Mouse (Mus musculus): ENCODE data around the gene Mcm6.

DNA sequence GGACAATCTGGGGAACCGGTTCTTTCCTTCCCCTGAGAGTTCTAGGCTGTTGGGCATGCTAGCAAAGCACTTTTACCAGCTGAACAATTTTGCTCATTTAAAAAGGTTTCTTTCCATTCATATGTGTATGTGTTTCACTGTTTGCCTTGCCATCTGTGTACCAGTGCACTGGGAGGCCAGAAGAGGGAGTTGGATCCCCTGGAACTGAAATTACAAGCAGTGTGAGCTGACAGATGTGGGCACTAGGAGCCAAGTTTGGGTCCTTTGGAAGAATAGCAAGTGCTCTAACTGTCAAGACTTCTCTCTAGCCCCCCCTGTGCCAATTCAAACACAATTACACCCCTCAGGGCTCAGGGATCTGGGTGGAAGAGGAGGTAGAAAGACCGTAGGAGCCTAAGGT, 34.7 kb downstream of the Mcm6 start:
- TF ChIP-seq CTCF (IDR thresholded peaks at IDR 0.05): no peak
- TF ChIP-seq POLR2A (IDR thresholded peaks at IDR 0.05; ENCODE audit: insufficient read depth, low read depth, low read length): no peak
- no peak for TF ChIP-seq EP300 (IDR thresholded peaks at IDR 0.05; ENCODE audit: insufficient read depth, low read depth, low read length)
